Mouse (Mus musculus): ENCODE measurements at regions not wholly inside any gene's neighbourhood (a gene's known extent, or its start where the extent isn't known, plus 50 kb on each side); places are given as distances from the start of the nearest gene placed in this dataset.

- no peak overlapping the region for H3K9ac ChIP-seq
- no peak overlapping the region for H3K4me3 ChIP-seq
- H3K27me3 ChIP-seq = no peaks in the 10 kb centered on the region
- H3K9me3 ChIP-seq = no peaks in the 10 kb centered on the region
- no peak overlapping the region for H3K4me2 ChIP-seq (replicated peaks)
- no peaks in the 10 kb centered on the region for H3K36me3 ChIP-seq
- H3K4me1 ChIP-seq = no peaks in the 10 kb centered on the region; the same call in 1 of the 2 replicates
- ATAC-seq (ENCODE audit: insufficient number of reproducible peaks, insufficient read depth, low FRiP score, low TSS enrichment) = no peak
- no peak overlapping the region for H3K27ac ChIP-seq
- 82% methylated on average over 7 of the region's 7 CpGs for WGBS
Measured at GRCm38 (mm10) chr12:99099881-99100280, 179.5 kb downstream of the Ttc8 start.

GRCm38 (mm10) chr12:99108616-99109015 is 188.2 kb downstream of the Ttc8 start:
- H3K27ac ChIP-seq = no peak overlapping the region

GRCm38 (mm10) chr12:99113781-99114180 is 193.4 kb downstream of the Ttc8 start:
- H3K27ac ChIP-seq = no peak overlapping the region

More at GRCm38 (mm10) chr12:99108616-99109015, 188.2 kb downstream of the Ttc8 start:
- no peaks in the 10 kb centered on the region for H3K27me3 ChIP-seq
- 0 out of 2 replicates have a peak, but pooled peaks cover 3% of the 10 kb centered on the region for H3K9me3 ChIP-seq
- WGBS = 93% methylated on average over 5 of the region's 5 CpGs
- H3K4me3 ChIP-seq = no peak overlapping the region
- no peaks in the 10 kb centered on the region for H3K36me3 ChIP-seq
- H3K4me2 ChIP-seq (replicated peaks) = no peak overlapping the region
- H3K9ac ChIP-seq = no peak overlapping the region
- ATAC-seq (ENCODE audit: insufficient number of reproducible peaks, insufficient read depth, low FRiP score, low TSS enrichment) = no peak
- H3K4me1 ChIP-seq = no peaks in the 10 kb centered on the region

GRCm38 (mm10) chr12:99116491-99116890 is 196.1 kb downstream of the Ttc8 start:
- H3K27me3 ChIP-seq = no peaks in the 10 kb centered on the region
- no peak overlapping the region for H3K4me2 ChIP-seq (replicated peaks)
- no peak overlapping the region for H3K4me3 ChIP-seq
- WGBS = 57% methylated on average over 7 of the region's 7 CpGs
- ATAC-seq (ENCODE audit: insufficient number of reproducible peaks, insufficient read depth, low FRiP score, low TSS enrichment) = no peak
- H3K9ac ChIP-seq = no peak overlapping the region
- H3K36me3 ChIP-seq = no peaks in the 10 kb centered on the region
- H3K4me1 ChIP-seq = 0 out of 2 replicates have a peak, but pooled peaks cover 4% of the 10 kb centered on the region
- H3K27ac ChIP-seq = no peak overlapping the region
- H3K9me3 ChIP-seq = no peaks in the 10 kb centered on the region

More at GRCm38 (mm10) chr12:99113781-99114180, 193.4 kb downstream of the Ttc8 start:
- Histone ChIP-seq H3K9me3 (no peaks in the 10 kb centered on the region), H3K9ac (no peak overlapping the region), H3K4me3 (no peak overlapping the region), H3K27me3 (no peaks in the 10 kb centered on the region), H3K4me1 (0 out of 2 replicates have a peak, but pooled peaks cover 4% of the 10 kb centered on the region), H3K36me3 (no peaks in the 10 kb centered on the region), H3K4me2 (replicated peaks) (no peak overlapping the region)
- ATAC-seq (ENCODE audit: insufficient number of reproducible peaks, insufficient read depth, low FRiP score, low TSS enrichment) = no peak
- 84% methylated on average over 2 of the region's 2 CpGs for WGBS

GRCm38 (mm10) chr12:99118381-99119115 is 198.2 kb downstream of the Ttc8 start:
- WGBS = 91% methylated on average over 12 of the region's 12 CpGs
- no peak overlapping the region for H3K27ac ChIP-seq
- 0 out of 2 replicates have a peak, but pooled peaks cover 4% of the 10 kb centered on the region for H3K4me1 ChIP-seq
- no peak for ATAC-seq (ENCODE audit: insufficient number of reproducible peaks, insufficient read depth, low FRiP score, low TSS enrichment)
- no peaks in the 10 kb centered on the region for H3K36me3 ChIP-seq
- H3K27me3 ChIP-seq = no peaks in the 10 kb centered on the region
- H3K9ac ChIP-seq = no peak overlapping the region
- H3K9me3 ChIP-seq = no peaks in the 10 kb centered on the region
- no peak overlapping the region for H3K4me3 ChIP-seq
- no peak overlapping the region for H3K4me2 ChIP-seq (replicated peaks)

- H3K4me2 ChIP-seq (replicated peaks) = no peak overlapping the region
- WGBS = 90% methylated on average over 9 of the region's 9 CpGs
- no peaks in the 10 kb centered on the region for H3K27me3 ChIP-seq
- H3K9me3 ChIP-seq = no peaks in the 10 kb centered on the region
- no peaks in the 10 kb centered on the region for H3K36me3 ChIP-seq
- H3K4me3 ChIP-seq = no peak overlapping the region
- H3K9ac ChIP-seq = no peak overlapping the region
- ATAC-seq (ENCODE audit: insufficient number of reproducible peaks, insufficient read depth, low FRiP score, low TSS enrichment) = no peak
- H3K27ac ChIP-seq = no peak overlapping the region
- 0 out of 2 replicates have a peak, but pooled peaks cover 4% of the 10 kb centered on the region for H3K4me1 ChIP-seq
Measured at GRCm38 (mm10) chr12:99119966-99120365, 199.6 kb downstream of the Ttc8 start.

GRCm38 (mm10) chr12:99123611-99124495 is 203.5 kb downstream of the Ttc8 start:
- H3K27me3 ChIP-seq = no peaks in the 10 kb centered on the region
- H3K9me3 ChIP-seq = no peaks in the 10 kb centered on the region
- H3K4me1 ChIP-seq = no peaks in the 10 kb centered on the region
- no peak overlapping the region for H3K4me2 ChIP-seq (replicated peaks)
- no peak for ATAC-seq (ENCODE audit: insufficient number of reproducible peaks, insufficient read depth, low FRiP score, low TSS enrichment)
- no peak overlapping the region for H3K4me3 ChIP-seq
- no peak overlapping the region for H3K27ac ChIP-seq
- H3K36me3 ChIP-seq = no peaks in the 10 kb centered on the region
- H3K9ac ChIP-seq = no peak overlapping the region
- WGBS = 72% methylated on average over 15 of the region's 15 CpGs

- no peak overlapping the region for H3K4me3 ChIP-seq
- no peak overlapping the region for H3K27ac ChIP-seq
- no peak for ATAC-seq (ENCODE audit: insufficient number of reproducible peaks, insufficient read depth, low FRiP score, low TSS enrichment)
- no peaks in the 10 kb centered on the region for H3K36me3 ChIP-seq
- WGBS = 96% methylated on average over 2 of the region's 2 CpGs
- no peak overlapping the region for H3K4me2 ChIP-seq (replicated peaks)
- no peak overlapping the region for H3K9ac ChIP-seq
- no peaks in the 10 kb centered on the region for H3K27me3 ChIP-seq
- no peaks in the 10 kb centered on the region for H3K9me3 ChIP-seq
- H3K4me1 ChIP-seq = no peaks in the 10 kb centered on the region
Measured at GRCm38 (mm10) chr12:99126129-99126528, 205.8 kb downstream of the Ttc8 start.
